Mouse (Mus musculus) forebrain, postnatal 0 days (tissue): Measurements from ENCODE around the gene Gcnt3. TPM values are rescaled to one million over a fixed set of nuclear protein-coding genes. Genes with fewer than 3 reads are reported as not detected.
"Not testable (repeated sequence)": the region's sequence is repeated elsewhere in the genome, so short reads cannot be mapped to it uniquely, and the experiment has no call there.

ENCODE experiments used
- ATAC-seq: fragments of 200-750 bp; cut with Nextera tagmentation; 2 replicates; pipeline ENCODE4 v1.8.0; 2017; ENCODE audit warnings: mild to moderate bottlenecking, moderate library complexity
- DNase-seq: peaks from one replicate; pipeline ENCODE4 v3.0.0-alpha.2; 2015
- H3K27ac ChIP-seq: fragments of 300-500 bp; sonication (generic); 2 replicates; pipeline ENCODE4 v1.5.1; 2014; ENCODE audit warnings: low read depth, mild to moderate bottlenecking, antibody characterized with exemption, low read length, moderate library complexity, mixed read lengths
- H3K27me3 ChIP-seq: fragments of 300-500 bp; sonication (generic); 2 replicates; pipeline ENCODE4 v1.6.1; 2014; ENCODE audit warnings: mild to moderate bottlenecking, low read length, mixed read lengths; ENCODE audit not compliant: insufficient read depth
- H3K36me3 ChIP-seq: fragments of 300-500 bp; sonication (generic); 2 replicates; pipeline ENCODE4 v1.6.1; 2014; ENCODE audit warnings: mild to moderate bottlenecking, moderate library complexity; ENCODE audit not compliant: insufficient read depth
- H3K4me1 ChIP-seq: fragments of 300-500 bp; sonication (generic); 2 replicates; pipeline ENCODE4 v1.6.1; 2014; ENCODE audit warnings: antibody characterized with exemption; ENCODE audit not compliant: insufficient read depth
- H3K4me2 ChIP-seq: fragments of 300-500 bp; sonication (generic); 2 replicates; pipeline ENCODE4 v1.6.1; 2014; ENCODE audit warnings: low read depth, mild to moderate bottlenecking, moderate library complexity
- H3K4me3 ChIP-seq: fragments of 300-500 bp; sonication (generic); 2 replicates; pipeline ENCODE4 v1.5.1; 2014; ENCODE audit warnings: low read depth, low read length, mixed read lengths
- H3K9ac ChIP-seq: fragments of 300-500 bp; sonication (generic); 2 replicates; pipeline ENCODE4 v1.6.1; 2014; ENCODE audit warnings: mild to moderate bottlenecking
- H3K9me3 ChIP-seq: fragments of 300-500 bp; sonication (generic); 2 replicates; pipeline ENCODE4 v1.6.1; 2016; ENCODE audit warnings: low read length
- CTCF ChIP-seq: sonication (generic); IDR thresholded peaks from 2 replicates; pipeline ENCODE4 v1.5.1; 2016; ENCODE audit warnings: antibody characterized with exemption, control low read depth, low read depth
- WGBS: fragments of 180-500 bp; shearing (Covaris S2); extraction: QIAGEN DNeasy Blood & Tissue Kit; methylation state at CpG from one replicate; pipeline ENCODE4 v1.1.7; 2014; 5-methylcytosine and 5-hydroxymethylcytosine counted together
- polyA plus RNA-seq: library from polyadenylated mRNA; unstranded; fragments of >200 nt; fragmentation: Nextera tagmentation; extraction: Ambion mirVana; gene quantifications from 2 replicates; pipeline ENCODE4 v1.2.1, GENCODE M21; 2015
- total RNA-seq: library from RNA; depleted of rRNA; stranded (reverse); fragments of >200 nt; gene quantifications from 2 replicates; pipeline ENCODE4 v1.2.3, GENCODE M21; 2014

Gene Gcnt3
- total and polyA plus RNA-seq, 2 experiments from 2014 or later, result not detected

DNA sequence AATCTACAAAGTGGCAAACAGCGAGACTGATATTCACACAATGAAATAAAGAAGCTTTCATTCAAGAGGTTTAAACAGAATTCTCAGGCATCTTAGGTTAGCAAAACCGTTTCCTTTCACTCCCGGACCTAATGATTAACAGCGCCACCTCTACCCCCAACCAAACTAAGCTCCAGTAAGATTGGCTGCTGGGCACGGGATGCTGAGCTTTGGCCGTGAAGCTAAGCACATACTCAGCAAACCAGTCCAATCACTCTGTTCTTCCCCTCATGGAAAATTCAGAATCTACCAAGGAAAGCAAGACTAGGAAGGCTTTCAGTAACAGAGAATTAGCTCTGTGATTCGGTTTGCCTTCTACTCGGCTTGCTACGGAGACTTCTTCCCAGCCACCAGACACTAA is 4.8 kb downstream of the Gcnt3 start:
- H3K4me2 ChIP-seq, result no peak overlapping the region
- no peak for ATAC-seq
- WGBS, result 74% methylated on average over 9 of the region's 9 CpGs

GRCm38 (mm10) chr9:70032167-70032566 is 5.7 kb downstream of the Gcnt3 start:
- ATAC-seq, result no peak
- H3K9ac ChIP-seq, result no peak overlapping the region
- WGBS, result 92% methylated on average over 1 of the region's 1 CpGs

More for the DNA sequence above, 4.8 kb downstream of the Gcnt3 start:
- Histone ChIP-seq H3K27me3 (no peaks in the 10 kb centered on the region), H3K9me3 (no peaks in the 10 kb centered on the region), H3K4me1 (no peaks in the 10 kb centered on the region), H3K27ac (no peak overlapping the region), H3K4me3 (no peak overlapping the region), H3K36me3 (no peaks in the 10 kb centered on the region), H3K9ac (no peak overlapping the region)
- DNase-seq, result no peak
- no peak for TF ChIP-seq CTCF

DNA sequence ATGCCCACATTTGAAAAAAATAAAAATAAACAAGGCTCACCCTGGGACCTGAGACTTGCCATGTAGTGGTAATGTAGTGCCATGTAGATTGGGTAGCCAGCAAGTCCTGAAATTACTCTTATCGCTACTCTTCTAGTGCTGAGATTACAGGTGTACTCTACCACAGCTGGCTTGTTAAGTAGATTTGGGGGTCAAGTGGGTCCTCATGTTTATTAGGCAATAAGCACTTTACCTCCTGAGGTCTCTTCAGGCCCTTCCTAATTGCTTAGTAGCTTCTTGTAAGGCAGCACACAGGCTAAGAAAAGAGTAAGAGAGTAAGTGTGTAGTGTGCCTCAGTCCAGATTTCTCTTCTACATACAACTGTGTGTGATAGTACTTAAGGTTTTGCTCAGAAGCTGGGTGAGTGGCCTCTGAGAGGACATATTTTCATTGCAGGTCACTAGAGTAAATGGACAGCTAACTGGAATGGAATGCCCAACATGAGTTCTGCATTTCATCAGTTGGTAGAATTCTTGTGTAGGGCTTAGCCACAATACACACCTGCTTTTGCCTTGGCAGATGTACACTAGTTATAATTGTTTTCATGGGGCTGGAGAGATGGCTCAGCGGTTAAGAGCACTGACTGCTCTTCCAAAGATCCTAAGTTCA is 12.4 kb downstream of the Gcnt3 start:
- WGBS, result 91% methylated on average over 2 of the region's 2 CpGs
- H3K9ac ChIP-seq, result no peak overlapping the region
- TF ChIP-seq CTCF, result no peak
- no peaks in the 10 kb centered on the region for H3K4me1 ChIP-seq
- no peaks in the 10 kb centered on the region for H3K27me3 ChIP-seq
- no peak for DNase-seq
- H3K9me3 ChIP-seq, result no peaks in the 10 kb centered on the region
- H3K36me3 ChIP-seq, result no peaks in the 10 kb centered on the region
- no peak for ATAC-seq
- H3K27ac ChIP-seq, result no peak overlapping the region
- no peak overlapping the region for H3K4me3 ChIP-seq
- H3K4me2 ChIP-seq, result no peak overlapping the region

More at GRCm38 (mm10) chr9:70032167-70032566, 5.7 kb downstream of the Gcnt3 start:
- H3K27me3 ChIP-seq, result no peaks in the 10 kb centered on the region
- H3K4me3 ChIP-seq, result no peak overlapping the region
- no peak overlapping the region for H3K4me2 ChIP-seq
- TF ChIP-seq CTCF, result no peak
- no peak overlapping the region for H3K27ac ChIP-seq
- no peaks in the 10 kb centered on the region for H3K4me1 ChIP-seq
- H3K9me3 ChIP-seq, result no peaks in the 10 kb centered on the region
- no peaks in the 10 kb centered on the region for H3K36me3 ChIP-seq
- no peak for DNase-seq

DNA sequence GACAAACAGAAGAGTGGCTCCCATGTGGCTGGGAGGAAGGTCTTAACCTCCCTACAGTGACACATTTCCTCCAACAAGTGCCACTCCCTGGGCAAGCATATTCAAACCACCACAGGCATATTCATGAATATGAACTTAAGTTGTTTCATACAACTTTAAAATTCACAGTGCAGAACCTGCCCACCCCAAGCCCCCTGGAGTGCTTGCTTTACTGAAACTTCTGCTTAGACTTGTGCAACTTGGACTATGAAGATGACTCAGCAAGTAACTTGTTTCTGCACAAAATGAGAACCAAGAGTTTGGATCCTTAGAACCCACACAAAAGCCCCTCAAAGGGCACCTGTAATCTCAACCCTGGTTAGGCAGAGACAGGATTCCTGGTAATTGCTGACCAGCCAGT is 13.2 kb downstream of the Gcnt3 start:
- no peaks in the 10 kb centered on the region for H3K27me3 ChIP-seq
- H3K9me3 ChIP-seq, result no peaks in the 10 kb centered on the region
- H3K36me3 ChIP-seq, result 0 out of 2 replicates have a peak, but pooled peaks cover 3% of the 10 kb centered on the region
- no peak for DNase-seq
- H3K9ac ChIP-seq, result no peak overlapping the region
- no peak for TF ChIP-seq CTCF
- H3K27ac ChIP-seq, result no peak overlapping the region
- H3K4me3 ChIP-seq, result no peak overlapping the region
- no peaks in the 10 kb centered on the region for H3K4me1 ChIP-seq
- no peak overlapping the region for H3K4me2 ChIP-seq
- no peak for ATAC-seq

DNA sequence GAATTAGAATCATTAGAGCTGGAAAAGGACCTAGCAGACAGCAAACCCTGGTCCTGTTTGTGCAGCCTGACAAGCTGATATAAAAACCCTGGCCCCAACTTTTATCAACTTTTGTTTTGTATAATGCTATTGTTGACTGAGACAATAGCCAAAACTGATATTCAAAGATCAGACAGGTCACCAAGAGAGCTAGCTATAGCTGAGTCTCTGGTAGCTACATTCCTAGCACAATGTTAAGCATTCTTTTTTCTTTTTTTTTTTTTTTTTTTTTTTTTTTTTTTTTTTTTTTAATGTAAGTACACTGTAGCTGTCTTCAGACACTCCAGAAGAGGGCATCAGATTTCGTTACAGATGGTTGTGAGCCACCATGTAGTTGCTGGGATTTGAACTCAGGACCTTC is 14.3 kb downstream of the Gcnt3 start:
- H3K36me3 ChIP-seq, H3K4me3 ChIP-seq, DNase-seq, H3K27ac ChIP-seq, H3K4me2 ChIP-seq, H3K9ac ChIP-seq, H3K4me1 ChIP-seq, ATAC-seq, H3K27me3 ChIP-seq, H3K9me3 ChIP-seq: not testable (repeated sequence)
- 67% methylated on average over 1 of the region's 1 CpGs for WGBS

- no peak for DNase-seq
- no peaks in the 10 kb centered on the region for H3K27me3 ChIP-seq
- no peaks in the 10 kb centered on the region for H3K4me1 ChIP-seq
- WGBS, result 92% methylated on average over 4 of the region's 4 CpGs
- H3K36me3 ChIP-seq, result 0 out of 2 replicates have a peak, but pooled peaks cover 3% of the 10 kb centered on the region
- no peak for TF ChIP-seq CTCF
- no peaks in the 10 kb centered on the region for H3K9me3 ChIP-seq
- no peak overlapping the region for H3K4me2 ChIP-seq
- no peak overlapping the region for H3K27ac ChIP-seq
- ATAC-seq, result no peak
- H3K4me3 ChIP-seq, result no peak overlapping the region
- H3K9ac ChIP-seq, result no peak overlapping the region
Measured at GRCm38 (mm10) chr9:70022083-70022482, 15.8 kb downstream of the Gcnt3 start.

- Histone ChIP-seq H3K4me2 (no peak overlapping the region), H3K36me3 (0 out of 2 replicates have a peak, but pooled peaks cover 3% of the 10 kb centered on the region), H3K27ac (no peak overlapping the region), H3K9ac (no peak overlapping the region), H3K4me1 (no peaks in the 10 kb centered on the region), H3K9me3 (no peaks in the 10 kb centered on the region), H3K27me3 (no peaks in the 10 kb centered on the region), H3K4me3 (no peak overlapping the region)
- no peak for TF ChIP-seq CTCF
- 87% methylated on average over 1 of the region's 1 CpGs for WGBS
- no peak for DNase-seq
- no peak for ATAC-seq
Measured at GRCm38 (mm10) chr9:70021610-70022009, 16.3 kb downstream of the Gcnt3 start.
